In the genomic region with DNA sequence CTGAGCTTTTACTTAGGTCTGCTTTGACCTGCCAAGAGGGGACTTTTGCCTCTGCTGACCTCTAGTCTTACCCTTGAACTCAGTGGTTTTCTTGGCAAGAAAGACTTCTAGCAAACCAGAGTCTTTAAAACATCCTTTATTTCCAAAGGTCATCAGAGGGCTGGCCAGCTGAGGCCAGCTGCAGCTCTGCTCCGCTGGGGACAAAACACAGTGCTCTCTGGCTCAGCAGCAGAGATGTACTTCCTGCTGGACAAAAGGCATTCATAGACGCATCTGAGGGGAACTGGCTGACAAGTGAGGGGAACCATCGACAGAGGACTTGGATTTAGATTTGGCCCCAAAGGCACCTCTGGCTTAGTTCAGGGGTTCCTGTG, we compare ENCODE assay signal across 11 mouse cellular contexts. TPM values are rescaled to one million over a fixed set of nuclear protein-coding genes. Genes with fewer than 3 reads are reported as not detected.
A peak's percentile ranks its signal among the peaks of the same experiment; 100 is the strongest.
DNase-seq lines count a peak whose midpoint lies in the region; ATAC-seq lines count a peak whose summit lies in the region.
"Had no signal": no experiment of that assay in that cellular context is flagged by ENCODE, and none has a peak within 500 bp of the region (broad histone marks: within the 10 kb centered on the region; RNA-seq: fewer than 3 reads in every experiment).

No protein-coding gene starts in this region.

- no peaks in the 10 kb centered on the region for H3K27me3 ChIP-seq in intestine, embryonic 15.5 days (replicated peaks)
- H3K27me3 ChIP-seq in lung, embryonic 16.5 days (ENCODE audit: control insufficient read depth, insufficient read depth, low read depth, low read length), result no peaks in the 10 kb centered on the region
- no peaks in the 10 kb centered on the region for H3K27me3 ChIP-seq in forebrain, embryonic 11.5 days (ENCODE audit: control insufficient read depth, insufficient read depth, low read length)

- 37% methylated on average over 3 of the region's 3 CpGs for WGBS in intestine, embryonic 15.5 days
- 35% methylated on average over 3 of the region's 3 CpGs for WGBS in lung, embryonic 16.5 days
- 30% methylated on average over 3 of the region's 3 CpGs for WGBS in forebrain, embryonic 11.5 days

- no peak overlapping the region for H3K9ac ChIP-seq in intestine, embryonic 15.5 days
- H3K9ac ChIP-seq in lung, embryonic 16.5 days (ENCODE audit: low read length), result no peak overlapping the region
- no peak overlapping the region for H3K9ac ChIP-seq in forebrain, embryonic 11.5 days (ENCODE audit: low read length)

- H3K36me3 ChIP-seq in intestine, embryonic 15.5 days, result no peaks in the 10 kb centered on the region
- no peaks in the 10 kb centered on the region for H3K36me3 ChIP-seq in lung, embryonic 16.5 days (ENCODE audit: control insufficient read depth, insufficient read depth, low read length)
- H3K36me3 ChIP-seq in forebrain, embryonic 11.5 days (ENCODE audit: control insufficient read depth, insufficient read depth, low read length), result no peaks in the 10 kb centered on the region

- peak overlapping the region; percentile 11; the same call in 1 of the 2 replicates for H3K27ac ChIP-seq in intestine, embryonic 15.5 days
- H3K27ac ChIP-seq in lung, embryonic 16.5 days (ENCODE audit: low read length), result peak overlapping the region; percentile 35; the same call in 1 of the 2 replicates
- no peak overlapping the region for H3K27ac ChIP-seq in forebrain, embryonic 11.5 days (ENCODE audit: low read depth, low read length)

- no peak overlapping the region for H3K4me2 ChIP-seq in intestine, embryonic 15.5 days (replicated peaks)
- H3K4me2 ChIP-seq in lung, embryonic 16.5 days (ENCODE audit: low read depth, low read length), result no peak overlapping the region
- H3K4me2 ChIP-seq in forebrain, embryonic 11.5 days (ENCODE audit: low read depth, low read length, severe bottlenecking), result no peak overlapping the region

- ATAC-seq in frontal cortex, adult (ENCODE audit: low TSS enrichment), result peak; percentile 50; the same call in 1 of the 2 replicates
- no peak for ATAC-seq in intestine, embryonic 15.5 days
- ATAC-seq in lung, embryonic 16.5 days (ENCODE audit: low read depth), result peak; percentile 41; the same call in 1 of the 2 replicates
- no peak for ATAC-seq in forebrain, embryonic 11.5 days (replicated peaks; ENCODE audit: low FRiP score)
- ATAC-seq: midbrain, embryonic 16.5 days had no signal

- DNase-seq in frontal cortex, postnatal 25 days (ENCODE audit: low spot score in 2 of 2), result no peak
- DNase-seq in gastrocnemius, postnatal 25 days, result peak; percentile 69
- DNase-seq in ovary, postnatal 36 days (ENCODE audit: low spot score), result no peak
- no peak for DNase-seq in thymus, postnatal 4 days
- no peak for DNase-seq in forebrain, embryonic 11.5 days (ENCODE audit: low spot score)
- DNase-seq: left cerebral cortex, postnatal 4 days had no signal

- H3K4me1 ChIP-seq in intestine, embryonic 15.5 days (replicated peaks), result peaks cover 6% of the 10 kb centered on the region
- peaks cover 7% of the 10 kb centered on the region for H3K4me1 ChIP-seq in lung, embryonic 16.5 days (replicated peaks; ENCODE audit: control insufficient read depth, insufficient read depth, low read length)
- no peaks in the 10 kb centered on the region for H3K4me1 ChIP-seq in forebrain, embryonic 11.5 days (replicated peaks; ENCODE audit: control insufficient read depth, insufficient read depth, low read length)

- H3K4me3 ChIP-seq in intestine, embryonic 15.5 days (replicated peaks), result no peak overlapping the region
- no peak overlapping the region for H3K4me3 ChIP-seq in lung, embryonic 16.5 days (ENCODE audit: low read length)
- no peak overlapping the region for H3K4me3 ChIP-seq in forebrain, embryonic 11.5 days (ENCODE audit: low read depth, low read length)

- H3K9me3 ChIP-seq in intestine, embryonic 15.5 days, result no peaks in the 10 kb centered on the region
- H3K9me3 ChIP-seq in lung, embryonic 16.5 days (ENCODE audit: control insufficient read depth, low read length), result no peaks in the 10 kb centered on the region
- no peaks in the 10 kb centered on the region for H3K9me3 ChIP-seq in forebrain, embryonic 11.5 days (ENCODE audit: control insufficient read depth, low read length)

RNA-seq across cellular contexts. Expression of a gene that starts 45.9 kb away (rescaled TPM):
- total RNA-seq in gastrocnemius, postnatal 25 days (2021), result 1 to 10 TPM; 3.4 to 3.9 TPM
- 0.48 and 0.49 TPM in 2 replicates for polyA plus RNA-seq in intestine, embryonic 15.5 days (2015; fragmentation: Nextera tagmentation; extraction: Ambion mirVana)
- polyA plus RNA-seq in lung, embryonic 16.5 days (2015; fragmentation: Nextera tagmentation; extraction: Ambion mirVana), result 1.1 TPM in 2 replicates
- polyA plus RNA-seq in forebrain, embryonic 11.5 days (2014; fragmentation: Nextera tagmentation; extraction: Ambion mirVana), result 0.72 and 0.73 TPM in 2 replicates
- total RNA-seq: granulocyte monocyte progenitor cell, adult 5-6 weeks had no signal

Comparison
In these comparisons a context has a peak if more than half of its experiments do, and no peak if none do; other contexts are left out.
1. ATAC-seq: peak in frontal cortex, adult (single experiment) and lung, embryonic 16.5 days (single experiment); none in intestine, embryonic 15.5 days (single experiment) and forebrain, embryonic 11.5 days (single experiment).